Mouse (Mus musculus) limb, embryonic 11.5 days (tissue): ENCODE measurements around the gene Naga. TPM values are rescaled to one million over a fixed set of nuclear protein-coding genes. Genes with fewer than 3 reads are reported as not detected.
A peak's percentile ranks its signal among the peaks of the same experiment; 100 is the strongest.

Experiments used
- ATAC-seq: fragments of 200-750 bp; cut with Nextera tagmentation; 2 replicates; pipeline ENCODE4 v1.8.0; 2017; ENCODE audit warnings: low read depth; ENCODE audit not compliant: insufficient number of reproducible peaks, low FRiP score, low TSS enrichment
- DNase-seq: peaks from one replicate; pipeline ENCODE4 v3.0.0-alpha.2; 2015; ENCODE audit warnings: low spot score
- H3K27ac ChIP-seq: fragments of 300-500 bp; sonication (generic); replicated peaks from 2 replicates; pipeline ENCODE4 v1.5.1; 2014; ENCODE audit warnings: low read depth, mild to moderate bottlenecking, low read length
- H3K27me3 ChIP-seq: fragments of 300-500 bp; sonication (generic); 2 replicates; pipeline ENCODE4 v1.6.1; 2014; ENCODE audit warnings: mild to moderate bottlenecking, low read length, mixed read lengths; ENCODE audit not compliant: control insufficient read depth, insufficient read depth
- H3K36me3 ChIP-seq: fragments of 300-500 bp; sonication (generic); 2 replicates; pipeline ENCODE4 v1.6.1; 2014; ENCODE audit warnings: mild to moderate bottlenecking, low read length, moderate library complexity, mixed read lengths; ENCODE audit not compliant: control insufficient read depth, insufficient read depth
- H3K4me1 ChIP-seq: fragments of 300-500 bp; sonication (generic); 2 replicates; pipeline ENCODE4 v1.6.1; 2014; ENCODE audit warnings: low read length, mixed read lengths; ENCODE audit not compliant: control insufficient read depth, insufficient read depth
- H3K4me2 ChIP-seq: fragments of 300-500 bp; sonication (generic); 2 replicates; pipeline ENCODE4 v1.6.1; 2014; ENCODE audit warnings: low read depth, mild to moderate bottlenecking, moderate library complexity; ENCODE audit not compliant: severe bottlenecking
- H3K4me3 ChIP-seq: fragments of 300-500 bp; sonication (generic); 2 replicates; pipeline ENCODE4 v1.5.1; 2014; ENCODE audit warnings: low read depth, low read length
- H3K9ac ChIP-seq: fragments of 300-500 bp; sonication (generic); 2 replicates; pipeline ENCODE4 v1.6.1; 2014; ENCODE audit warnings: mild to moderate bottlenecking, low read length
- H3K9me3 ChIP-seq: fragments of 300-500 bp; sonication (generic); 2 replicates; pipeline ENCODE4 v1.6.1; 2016; ENCODE audit warnings: low read length; ENCODE audit not compliant: control insufficient read depth
- WGBS: fragments of 180-500 bp; shearing (Covaris S2); extraction: QIAGEN DNeasy Blood & Tissue Kit; methylation state at CpG from one replicate; pipeline ENCODE4 v1.1.7; 2014; 5-methylcytosine and 5-hydroxymethylcytosine counted together
- polyA plus RNA-seq: library from polyadenylated mRNA; unstranded; fragments of >200 nt; fragmentation: Nextera tagmentation; extraction: Ambion mirVana; gene quantifications from 2 replicates; pipeline ENCODE4 v1.2.1, GENCODE M21; 2014

Gene Naga
- polyA plus RNA-seq, 1 experiment from 2014 or later = 25.8 TPM

DNA sequence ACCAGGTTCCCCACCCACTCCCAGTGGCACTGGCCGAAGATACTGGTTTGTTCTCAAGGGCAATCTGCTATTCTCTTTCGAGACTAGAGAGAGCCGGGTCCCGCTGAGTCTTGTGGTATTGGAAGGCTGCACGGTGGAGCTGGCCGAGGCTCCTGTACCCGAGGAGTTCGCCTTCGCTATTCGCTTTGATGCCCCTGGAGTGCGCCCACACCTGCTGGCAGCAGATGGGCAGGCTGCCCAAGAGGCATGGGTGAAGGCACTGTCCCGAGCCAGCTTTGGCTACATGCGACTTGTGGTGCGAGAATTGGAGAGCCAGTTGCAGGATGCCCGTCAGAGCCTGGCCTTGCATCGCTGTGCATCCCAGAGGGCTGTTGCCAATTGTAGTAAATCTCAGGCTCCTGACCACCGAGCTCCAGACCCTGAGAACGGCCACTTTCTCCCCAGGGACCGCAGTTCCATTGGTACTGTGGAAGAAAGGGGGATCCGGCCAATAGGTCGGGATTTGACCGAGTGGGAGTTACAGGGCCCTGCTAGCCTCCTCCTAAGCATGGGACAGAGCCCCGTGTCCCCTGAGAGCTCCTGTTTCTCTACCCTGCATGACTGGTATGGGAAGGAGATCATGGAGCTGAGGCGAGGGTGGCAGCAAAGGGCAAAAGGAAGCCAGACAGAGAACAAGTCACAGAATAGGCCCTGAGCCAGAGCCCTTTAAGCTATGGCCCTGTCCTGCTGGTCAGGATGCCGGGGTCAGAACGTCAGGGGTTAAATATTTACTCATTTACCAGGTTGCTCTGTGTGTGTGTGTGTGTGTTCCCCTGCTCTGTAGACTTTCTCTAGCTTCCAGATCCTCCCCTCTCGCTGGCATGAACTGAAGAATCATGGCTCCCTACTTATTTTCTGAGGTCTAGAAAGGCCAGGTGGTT is 4.9 kb upstream of the Naga start:
- Histone ChIP-seq H3K9ac (no peak overlapping the region), H3K4me2 (no peak overlapping the region), H3K9me3 (no peaks in the 10 kb centered on the region), H3K36me3 (peaks cover 4% of the 10 kb centered on the region; the same call in 1 of the 2 replicates), H3K27me3 (no peaks in the 10 kb centered on the region), H3K27ac (no peak overlapping the region), H3K4me3 (no peak overlapping the region), H3K4me1 (peaks cover 10% of the 10 kb centered on the region; the same call in 1 of the 2 replicates)
- no peak for ATAC-seq
- WGBS = 91% methylated on average over 27 of the region's 27 CpGs
- no peak for DNase-seq

DNA sequence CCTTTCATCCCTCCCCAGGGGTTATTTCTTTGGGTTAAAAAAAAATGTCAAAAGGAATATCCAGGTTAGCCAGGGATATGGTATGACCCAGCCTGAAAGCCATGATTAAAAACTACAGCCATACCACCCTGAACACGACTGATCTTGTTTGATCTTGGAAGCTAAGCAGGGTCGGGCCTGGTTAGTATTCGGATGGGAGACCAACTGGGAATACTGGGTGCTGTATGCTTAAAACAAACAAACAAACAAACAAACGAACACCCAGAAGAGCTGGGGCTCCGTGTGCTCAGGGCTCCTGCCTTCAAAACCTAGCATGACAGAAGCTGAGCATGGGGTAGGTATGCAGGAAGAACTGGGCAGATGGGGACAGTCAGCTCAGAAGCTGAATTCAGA is 3.8 kb upstream of the Naga start:
- no peak overlapping the region for H3K27ac ChIP-seq
- no peak overlapping the region for H3K9ac ChIP-seq
- 66% methylated on average over 5 of the region's 5 CpGs for WGBS

DNA sequence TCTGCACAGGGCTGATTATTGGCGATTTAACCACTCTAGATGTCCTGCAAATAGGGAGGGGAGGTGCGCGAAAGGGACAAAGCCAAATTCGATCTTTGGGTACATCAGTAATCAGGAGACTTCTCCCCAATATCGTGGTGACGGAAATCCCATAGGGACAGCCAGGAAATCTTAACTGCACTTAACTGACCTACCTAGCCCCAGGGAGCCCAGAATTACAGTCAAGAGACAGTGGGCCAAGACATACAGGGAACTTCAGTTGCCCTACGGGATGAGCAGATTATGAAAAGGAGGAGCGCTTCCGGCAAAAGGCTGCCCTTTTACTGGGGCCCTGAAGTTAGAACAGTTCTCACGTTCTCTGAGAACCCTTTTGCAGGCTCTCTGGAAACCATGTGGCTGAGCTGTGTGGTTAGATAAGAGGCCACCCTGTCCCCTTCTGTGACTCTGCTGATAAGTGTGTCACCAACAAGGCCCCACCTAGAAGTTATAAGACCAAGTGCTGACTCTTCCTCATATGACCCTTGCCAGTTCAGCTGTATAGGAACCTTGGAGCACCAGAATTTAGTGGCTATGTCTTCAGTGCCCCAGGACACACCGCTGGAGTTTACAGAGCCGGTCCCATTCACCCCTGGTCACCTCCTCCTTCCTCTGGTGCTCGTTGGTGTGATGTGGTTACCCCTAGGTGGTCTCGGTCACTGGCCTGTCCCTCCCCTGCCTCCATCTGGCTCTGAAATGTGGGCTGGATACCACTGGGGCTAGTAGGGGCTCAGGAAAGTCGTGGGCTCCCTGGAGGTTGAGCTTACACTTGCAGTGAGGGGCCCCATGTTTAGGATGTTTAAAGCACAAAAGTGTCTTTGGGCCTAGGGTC is 3.2 kb upstream of the Naga start:
- Histone ChIP-seq H3K27me3 (no peaks in the 10 kb centered on the region), H3K36me3 (no peaks in the 10 kb centered on the region), H3K4me2 (peak overlapping the region; percentile 75; the same call in 1 of the 2 replicates), H3K27ac (no peak overlapping the region), H3K9ac (peak overlapping the region; percentile 78), H3K4me3 (peak overlapping the region; percentile 35; the same call in 1 of the 2 replicates), H3K4me1 (peaks cover 17% of the 10 kb centered on the region), H3K9me3 (no peaks in the 10 kb centered on the region)
- no peak for ATAC-seq
- WGBS = 70% methylated on average over 15 of the region's 15 CpGs
- no peak for DNase-seq

More for the DNA sequence above, 3.8 kb upstream of the Naga start:
- Histone ChIP-seq H3K9me3 (no peaks in the 10 kb centered on the region), H3K4me2 (no peak overlapping the region), H3K27me3 (no peaks in the 10 kb centered on the region), H3K4me3 (no peak overlapping the region), H3K36me3 (no peaks in the 10 kb centered on the region), H3K4me1 (peaks cover 16% of the 10 kb centered on the region)
- ATAC-seq = no peak
- DNase-seq = no peak

DNA sequence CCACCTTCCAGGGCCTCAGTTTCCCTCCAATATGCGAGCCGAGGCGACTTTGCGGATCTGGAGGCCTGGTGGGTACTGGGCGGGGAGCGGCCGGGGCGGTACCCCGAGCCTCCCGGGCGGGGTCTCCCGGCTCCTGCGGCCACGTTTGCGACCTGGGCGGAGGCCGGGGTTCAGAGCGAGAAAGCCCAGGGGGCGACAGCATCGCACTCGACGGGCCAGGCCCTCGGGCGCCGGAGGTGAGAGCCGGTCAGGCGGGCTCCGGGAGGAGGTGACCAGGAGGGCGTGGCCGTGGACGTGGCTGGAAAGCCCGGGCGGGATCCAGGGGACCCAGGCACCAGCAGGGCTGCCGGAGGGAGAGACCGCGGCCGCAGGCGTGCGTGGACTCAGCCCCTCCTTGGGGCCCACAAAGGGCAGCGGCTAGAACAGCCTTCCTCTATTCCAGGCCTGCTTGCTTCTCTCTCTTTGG is 2.3 kb upstream of the Naga start:
- H3K4me2 ChIP-seq = peak overlapping the region; percentile 75
- peak overlapping the region; percentile 35 for H3K4me3 ChIP-seq
- no peak for ATAC-seq
- WGBS = 2% methylated on average over 40 of the region's 40 CpGs
- no peaks in the 10 kb centered on the region for H3K9me3 ChIP-seq
- no peaks in the 10 kb centered on the region for H3K36me3 ChIP-seq
- 0 out of 2 replicates have a peak overlapping the region, but pooled peaks have one; percentile 8 for H3K27ac ChIP-seq
- H3K4me1 ChIP-seq = peaks cover 15% of the 10 kb centered on the region
- DNase-seq = peak; percentile 66
- no peaks in the 10 kb centered on the region for H3K27me3 ChIP-seq
- H3K9ac ChIP-seq = peak overlapping the region; percentile 78

DNA sequence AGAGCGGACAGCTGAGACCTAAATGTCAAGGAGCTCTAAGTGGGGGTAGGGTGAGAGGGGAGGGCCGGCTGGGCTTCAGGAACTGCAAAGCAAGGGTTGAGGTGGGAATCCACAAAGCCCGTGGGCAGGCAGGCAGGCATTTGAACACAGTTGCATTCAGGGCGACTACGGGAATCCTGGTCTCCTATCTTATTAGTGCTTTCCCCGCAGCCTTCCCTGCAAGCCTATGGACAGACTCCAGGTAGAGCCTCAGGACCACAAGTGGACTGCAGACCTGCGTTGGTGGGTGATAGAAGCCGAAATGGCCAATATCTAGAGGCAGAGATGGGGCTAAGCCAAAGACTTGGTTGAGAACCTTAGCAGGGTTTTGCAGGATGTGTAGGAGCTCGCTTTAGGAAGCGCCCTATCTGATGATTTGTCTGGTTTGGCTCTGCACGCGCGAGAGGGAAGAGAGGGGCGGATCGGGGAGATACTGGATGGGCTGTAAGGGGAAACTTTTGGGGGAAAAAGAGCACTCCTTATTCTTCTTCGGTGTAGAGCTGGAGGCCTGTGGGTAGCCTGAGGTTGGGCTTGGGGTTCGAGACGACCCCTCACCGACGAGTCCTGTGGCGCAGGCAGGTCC is 1.8 kb upstream of the Naga start:
- no peaks in the 10 kb centered on the region for H3K9me3 ChIP-seq
- peak overlapping the region; percentile 78 for H3K9ac ChIP-seq
- H3K36me3 ChIP-seq = no peaks in the 10 kb centered on the region; the same call in 1 of the 2 replicates
- H3K4me3 ChIP-seq = peak overlapping the region; percentile 35
- no peak for DNase-seq
- no peaks in the 10 kb centered on the region for H3K27me3 ChIP-seq
- peak overlapping the region; percentile 75 for H3K4me2 ChIP-seq
- no peak for ATAC-seq
- WGBS = 38% methylated on average over 21 of the region's 21 CpGs
- no peak overlapping the region for H3K27ac ChIP-seq
- H3K4me1 ChIP-seq = peaks cover 15% of the 10 kb centered on the region

DNA sequence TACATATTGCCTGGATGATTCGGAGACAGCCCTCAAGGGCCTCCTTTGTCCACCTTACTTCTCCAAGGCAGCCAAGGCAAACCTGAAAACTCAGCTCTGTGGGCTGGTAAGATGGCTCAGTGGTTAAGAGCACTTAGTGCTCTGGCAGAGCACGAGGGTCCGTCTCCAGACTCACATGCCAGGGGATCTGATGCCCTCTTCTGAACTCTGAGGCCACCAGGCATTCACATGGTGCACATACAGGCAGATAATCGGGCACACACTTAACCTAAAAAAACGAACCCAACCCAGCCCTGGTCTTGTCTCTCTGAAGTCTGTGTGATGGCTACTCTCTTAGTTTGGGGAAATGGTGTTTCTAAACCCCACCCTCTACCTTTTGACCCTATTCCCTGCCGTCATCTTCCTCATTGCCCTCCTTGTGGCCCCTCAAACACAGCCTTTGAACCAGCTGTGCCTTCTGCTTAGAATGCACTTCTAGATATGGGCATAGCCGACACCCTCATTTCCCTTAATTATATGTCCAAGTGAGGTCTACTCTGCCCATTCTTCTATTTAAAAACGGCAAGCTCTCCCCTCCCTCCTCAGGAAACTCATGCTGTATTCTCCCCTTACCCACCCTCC is 1.0 kb upstream of the Naga start:
- WGBS = 75% methylated on average over 8 of the region's 8 CpGs
- Histone ChIP-seq H3K27ac (no peak overlapping the region), H3K4me3 (no peak overlapping the region), H3K36me3 (no peaks in the 10 kb centered on the region; the same call in 1 of the 2 replicates), H3K9ac (no peak overlapping the region), H3K9me3 (no peaks in the 10 kb centered on the region), H3K4me2 (no peak overlapping the region), H3K4me1 (peaks cover 15% of the 10 kb centered on the region), H3K27me3 (no peaks in the 10 kb centered on the region)
- ATAC-seq (no peak), DNase-seq (no peak)

DNA sequence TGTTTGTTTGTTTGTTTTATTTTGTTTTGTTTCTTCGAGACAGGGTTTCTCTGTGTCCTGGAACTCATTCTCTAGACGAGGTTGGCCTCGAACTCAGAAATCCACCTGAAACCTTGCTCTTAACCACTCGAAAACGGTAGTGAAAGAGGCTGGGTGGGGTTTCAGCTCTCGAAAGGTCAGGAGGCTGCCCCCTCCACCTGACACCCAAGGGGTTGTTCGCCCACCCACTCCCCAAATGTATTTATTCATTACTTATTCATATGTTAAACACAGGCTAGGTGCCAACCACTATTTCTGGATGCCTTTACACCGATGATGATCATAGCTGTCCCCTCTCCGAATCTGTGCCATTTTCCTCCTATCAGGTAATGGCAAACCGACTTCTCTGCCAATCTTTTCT is 425 bp upstream of the Naga start:
- WGBS = 61% methylated on average over 10 of the region's 10 CpGs
- peak overlapping the region; percentile 67; the same call in 1 of the 2 replicates for H3K9ac ChIP-seq

More for the DNA sequence above, 425 bp upstream of the Naga start:
- Histone ChIP-seq H3K4me2 (peak overlapping the region; percentile 75), H3K4me1 (peaks cover 15% of the 10 kb centered on the region), H3K27me3 (no peaks in the 10 kb centered on the region), H3K27ac (no peak overlapping the region), H3K36me3 (no peaks in the 10 kb centered on the region; the same call in 1 of the 2 replicates), H3K4me3 (peak overlapping the region; percentile 48), H3K9me3 (no peaks in the 10 kb centered on the region)
- ATAC-seq (no peak), DNase-seq (no peak)
